Mouse (Mus musculus): ENCODE measurements around the gene 1110008L16Rik.

DNA sequence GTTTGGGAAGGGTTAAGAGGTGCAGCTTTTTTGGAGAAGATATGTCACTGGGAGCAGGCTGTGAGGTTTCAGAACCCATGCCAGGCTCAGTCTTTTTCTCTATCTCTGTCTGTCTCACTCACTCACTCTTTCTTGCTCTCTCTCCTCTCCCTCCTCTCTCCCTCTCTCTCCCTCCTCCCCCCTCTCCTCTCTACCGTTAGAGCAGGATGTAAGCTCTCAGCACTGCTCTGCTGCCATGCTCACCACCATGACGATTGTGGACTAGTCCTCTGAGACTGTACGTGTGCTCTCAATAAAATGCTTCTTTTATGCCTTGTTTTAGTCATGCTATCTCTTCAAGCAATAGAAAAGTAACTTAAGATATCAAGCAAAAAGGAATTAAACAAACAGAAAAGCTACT lies 122.7 kb downstream of the 1110008L16Rik start:
- TF ChIP-seq CTCF (IDR thresholded peaks at IDR 0.05; ENCODE audit: extremely low read depth, insufficient read length, insufficient replicate concordance, low read depth, low read length) (no peak), POLR2A (IDR thresholded peaks at IDR 0.05; ENCODE audit: low read depth, low read length) (no peak)

All from small intestine, adult 2 months (tissue).